Mouse (Mus musculus): ENCODE measurements around the gene Foxred1.

Foxred1 gene

GRCm38 (mm10) chr9:35188700-35189099 is 22.2 kb downstream of the Foxred1 start:
- peak; percentile 65 for DNase-seq

GRCm38 (mm10) chr9:35187351-35187903 is 23.4 kb downstream of the Foxred1 start:
- no peak for DNase-seq

- DNase-seq: no peak
These were observed 24.4 kb downstream of the Foxred1 start for GRCm38 (mm10) chr9:35186430-35186829.

- no peak for DNase-seq
These were observed 27.5 kb downstream of the Foxred1 start for GRCm38 (mm10) chr9:35183359-35183758.

GRCm38 (mm10) chr9:35182832-35183231 is 28.0 kb downstream of the Foxred1 start:
- no peak for DNase-seq

- no peak for DNase-seq
These were observed 34.7 kb downstream of the Foxred1 start for GRCm38 (mm10) chr9:35176124-35176659.

- DNase-seq: peak; percentile 99
These were observed 35.4 kb downstream of the Foxred1 start, which contains the start of gene Dcps for GRCm38 (mm10) chr9:35175251-35176123. TSS of gene Dcps (minus strand) at chr9:35176061.

GRCm38 (mm10) chr9:35173331-35173730 is 37.5 kb downstream of the Foxred1 start:
- DNase-seq: no peak

- peak; percentile 24 for DNase-seq
These were observed 40.8 kb downstream of the Foxred1 start for GRCm38 (mm10) chr9:35170071-35170470.

- DNase-seq: no peak
These were observed 43.8 kb downstream of the Foxred1 start for GRCm38 (mm10) chr9:35166798-35167635.

GRCm38 (mm10) chr9:35166144-35166797 is 44.6 kb downstream of the Foxred1 start:
- no peak for DNase-seq

GRCm38 (mm10) chr9:35164142-35164874 is 46.5 kb downstream of the Foxred1 start:
- no peak for DNase-seq

- DNase-seq: peak; percentile 28
These were observed 47.7 kb downstream of the Foxred1 start for GRCm38 (mm10) chr9:35163011-35163690.

- no peak for DNase-seq
These were observed 49.1 kb downstream of the Foxred1 start for GRCm38 (mm10) chr9:35161721-35162120.

GRCm38 (mm10) chr9:35160662-35161061 is 50.2 kb downstream of the Foxred1 start:
- no peak for DNase-seq

- no peak for DNase-seq
These were observed 52.4 kb downstream of the Foxred1 start for GRCm38 (mm10) chr9:35158477-35158876.

- no peak for DNase-seq
These were observed 54.0 kb downstream of the Foxred1 start for GRCm38 (mm10) chr9:35156862-35157261.

GRCm38 (mm10) chr9:35156002-35156710 is 54.7 kb downstream of the Foxred1 start:
- DNase-seq: peak; percentile 45

All from right cerebral cortex, adult 18-20 months (tissue).